Mouse (Mus musculus) hindbrain, embryonic 16.5 days (tissue): ENCODE results near the gene Noc3l. TPM values are rescaled to one million over a fixed set of nuclear protein-coding genes. Genes with fewer than 3 reads are reported as not detected.

ENCODE experiments used
- ATAC-seq: fragments of 200-750 bp; cut with Nextera tagmentation; 2 replicates; pipeline ENCODE4 v1.8.0; 2017; ENCODE audit warnings: moderate TSS enrichment, moderate library complexity
- H3K27ac ChIP-seq: fragments of 300-500 bp; sonication (generic); 2 replicates; pipeline ENCODE4 v1.5.1; 2014; ENCODE audit warnings: low read depth, mild to moderate bottlenecking, control low read depth, low read length, moderate library complexity
- H3K27me3 ChIP-seq: fragments of 300-500 bp; sonication (generic); replicated peaks from 2 replicates; pipeline ENCODE4 v1.6.1; 2014; ENCODE audit warnings: low read length; ENCODE audit not compliant: control insufficient read depth, insufficient read depth
- H3K36me3 ChIP-seq: fragments of 300-500 bp; sonication (generic); 2 replicates; pipeline ENCODE4 v1.6.1; 2014; ENCODE audit warnings: mild to moderate bottlenecking, low read length, moderate library complexity, mixed read lengths; ENCODE audit not compliant: control insufficient read depth, insufficient read depth
- H3K4me1 ChIP-seq: fragments of 300-500 bp; sonication (generic); 2 replicates; pipeline ENCODE4 v1.6.1; 2014; ENCODE audit warnings: low read depth, low read length; ENCODE audit not compliant: control insufficient read depth, insufficient read depth
- H3K4me2 ChIP-seq: fragments of 300-500 bp; sonication (generic); 2 replicates; pipeline ENCODE4 v1.6.1; 2014; ENCODE audit warnings: mild to moderate bottlenecking, low read length, control low read depth, moderate library complexity
- H3K4me3 ChIP-seq: fragments of 300-500 bp; sonication (generic); 2 replicates; pipeline ENCODE4 v1.5.1; 2014; ENCODE audit warnings: mild to moderate bottlenecking, low read length, control low read depth, moderate library complexity
- H3K9ac ChIP-seq: fragments of 300-500 bp; sonication (generic); 2 replicates; pipeline ENCODE4 v1.6.1; 2014; ENCODE audit warnings: low read depth, mild to moderate bottlenecking, control low read depth, low read length, moderate library complexity
- H3K9me3 ChIP-seq: fragments of 300-500 bp; sonication (generic); 2 replicates; pipeline ENCODE4 v1.6.1; 2014; ENCODE audit warnings: mild to moderate bottlenecking, low read length, moderate library complexity; ENCODE audit not compliant: control insufficient read depth
- WGBS: fragments of 180-500 bp; shearing (Covaris S2); extraction: QIAGEN DNeasy Blood & Tissue Kit; methylation state at CpG from one replicate; pipeline ENCODE4 v1.1.7; 2014; 5-methylcytosine and 5-hydroxymethylcytosine counted together
- polyA plus RNA-seq: library from polyadenylated mRNA; unstranded; fragments of >200 nt; fragmentation: Nextera tagmentation; extraction: Ambion mirVana; gene quantifications from 2 replicates; pipeline ENCODE4 v1.2.1, GENCODE M21; 2015

The Noc3l gene
- polyA plus RNA-seq, 1 experiment from 2014 or later = 3.3 TPM

GRCm38 (mm10) chr19:38745810-38746491 lies 73.1 kb downstream of the Noc3l start:
- no peak overlapping the region for H3K4me2 ChIP-seq
- H3K4me1 ChIP-seq = no peaks in the 10 kb centered on the region
- 74% methylated on average over 10 of the region's 10 CpGs for WGBS
- H3K27ac ChIP-seq = no peak overlapping the region
- no peak overlapping the region for H3K4me3 ChIP-seq
- H3K27me3 ChIP-seq = no peaks in the 10 kb centered on the region
- no peak overlapping the region for H3K9ac ChIP-seq
- no peak for ATAC-seq
- no peaks in the 10 kb centered on the region for H3K36me3 ChIP-seq
- H3K9me3 ChIP-seq = no peaks in the 10 kb centered on the region

GRCm38 (mm10) chr19:38744546-38744945 lies 74.5 kb downstream of the Noc3l start:
- no peak for ATAC-seq
- H3K27ac ChIP-seq = no peak overlapping the region
- H3K9ac ChIP-seq = no peak overlapping the region
- no peaks in the 10 kb centered on the region for H3K27me3 ChIP-seq
- no peaks in the 10 kb centered on the region for H3K36me3 ChIP-seq
- no peaks in the 10 kb centered on the region for H3K4me1 ChIP-seq
- WGBS = 84% methylated on average over 8 of the region's 8 CpGs
- no peak overlapping the region for H3K4me2 ChIP-seq
- no peaks in the 10 kb centered on the region for H3K9me3 ChIP-seq
- H3K4me3 ChIP-seq = no peak overlapping the region

Other genes with a start within 250 kb of the Noc3l start
- 5.6 and 5.8 TPM in 2 replicates for gene Tbc1d12, start 17.3 kb upstream of the Noc3l start, polyA plus RNA-seq
- gene Hells, start 111.7 kb upstream of the Noc3l start, polyA plus RNA-seq = 6.9 and 9.8 TPM in 2 replicates
- gene Cyp2c55, start 187.8 kb upstream of the Noc3l start, polyA plus RNA-seq = 0.07 and 0.08 TPM in 2 replicates
- 0.08 TPM in 1 of 2 replicates, not detected in the other for gene Cyp2c65, start 241.8 kb upstream of the Noc3l start, polyA plus RNA-seq